Mouse (Mus musculus) CD4-positive, CD25-positive, alpha-beta regulatory T cell, adult 2 months (primary cell): ENCODE results near the gene Snapc2.
"Not testable (repeated sequence)": the region's sequence is repeated elsewhere in the genome, so short reads cannot be mapped to it uniquely, and the experiment has no call there.

Experiments
- DNase-seq: peaks from one replicate; pipeline ENCODE4 v3.0.0-alpha.2; 2012; ENCODE audit warnings: low read depth, low spot score

The Snapc2 gene

GRCm38 (mm10) chr8:4237814-4238433 is 15.0 kb upstream of the Snapc2 start:
- no peak for DNase-seq

GRCm38 (mm10) chr8:4238434-4239192 is 14.3 kb upstream of the Snapc2 start, which contains the start of the genes Map2k7 and Gm49320:
TSS of gene Map2k7 (plus strand) at chr8:4238740.
TSS of gene Gm49320 (plus strand) at chr8:4238865.
- DNase-seq: peak; percentile 100

- no peak for DNase-seq
Measured at GRCm38 (mm10) chr8:4239193-4239890, 13.5 kb upstream of the Snapc2 start.

GRCm38 (mm10) chr8:4245061-4245460 is 7.8 kb upstream of the Snapc2 start:
- no peak for DNase-seq

GRCm38 (mm10) chr8:4245737-4246136 is 7.1 kb upstream of the Snapc2 start:
- DNase-seq: no peak

GRCm38 (mm10) chr8:4247241-4247640 is 5.6 kb upstream of the Snapc2 start:
- DNase-seq: no peak

- no peak for DNase-seq
Measured at GRCm38 (mm10) chr8:4247951-4248540, 4.8 kb upstream of the Snapc2 start, which contains the start of gene Tgfbr3l. TSS of gene Tgfbr3l (plus strand) at chr8:4248214.

- no peak for DNase-seq
Measured at GRCm38 (mm10) chr8:4249213-4249612, 3.7 kb upstream of the Snapc2 start.

- peak; percentile 92 for DNase-seq
Measured at GRCm38 (mm10) chr8:4250306-4250970, 2.4 kb upstream of the Snapc2 start.

GRCm38 (mm10) chr8:4252116-4252760 is 642 bp upstream of the Snapc2 start:
- no peak for DNase-seq

- no peak for DNase-seq
Measured at GRCm38 (mm10) chr8:4254001-4254400, 1.1 kb downstream of the Snapc2 start.

- not testable (repeated sequence) for DNase-seq
Measured at GRCm38 (mm10) chr8:4255471-4255870, 2.6 kb downstream of the Snapc2 start.

- no peak for DNase-seq
Measured at GRCm38 (mm10) chr8:4256911-4257310, 4.0 kb downstream of the Snapc2 start.

GRCm38 (mm10) chr8:4257350-4257749 is 4.5 kb downstream of the Snapc2 start:
- DNase-seq: no peak

- DNase-seq: peak; percentile 83
Measured at GRCm38 (mm10) chr8:4258233-4258632, 5.4 kb downstream of the Snapc2 start.

GRCm38 (mm10) chr8:4258678-4259077 is 5.8 kb downstream of the Snapc2 start:
- DNase-seq: no peak

GRCm38 (mm10) chr8:4259125-4259804 is 6.4 kb downstream of the Snapc2 start, which contains the start of gene Ctxn1:
TSS of gene Ctxn1 (minus strand) at chr8:4259274.
- peak; percentile 95 for DNase-seq

GRCm38 (mm10) chr8:4259805-4260170 is 6.9 kb downstream of the Snapc2 start:
- DNase-seq: no peak

- no peak for DNase-seq
Measured at GRCm38 (mm10) chr8:4263105-4263791, 10.4 kb downstream of the Snapc2 start.
